Mouse (Mus musculus) lung, embryonic 16.5 days (tissue): ENCODE measurements at regions not wholly inside any gene's neighbourhood (a gene's known extent, or its start where the extent isn't known, plus 50 kb on each side); places are given as distances from the start of the nearest gene placed in this dataset.
A peak's percentile ranks its signal among the peaks of the same experiment; 100 is the strongest.

ENCODE experiments used
- ATAC-seq: fragments of 200-750 bp; cut with Nextera tagmentation; 2 replicates; pipeline ENCODE4 v1.8.0; 2017; ENCODE audit warnings: low read depth, mild to moderate bottlenecking, moderate library complexity
- H3K27ac ChIP-seq: fragments of 300-500 bp; sonication (generic); 2 replicates; pipeline ENCODE4 v1.5.1; 2014; ENCODE audit warnings: mild to moderate bottlenecking, control low read depth, low read length
- H3K27me3 ChIP-seq: fragments of 300-500 bp; sonication (generic); 2 replicates; pipeline ENCODE4 v1.6.1; 2014; ENCODE audit warnings: low read depth, low read length, mixed read lengths; ENCODE audit not compliant: control insufficient read depth, insufficient read depth
- H3K36me3 ChIP-seq: fragments of 300-500 bp; sonication (generic); 2 replicates; pipeline ENCODE4 v1.6.1; 2014; ENCODE audit warnings: low read length; ENCODE audit not compliant: control insufficient read depth, insufficient read depth
- H3K4me1 ChIP-seq: fragments of 300-500 bp; sonication (generic); replicated peaks from 2 replicates; pipeline ENCODE4 v1.6.1; 2014; ENCODE audit warnings: low read length, mixed read lengths; ENCODE audit not compliant: control insufficient read depth, insufficient read depth
- H3K4me2 ChIP-seq: fragments of 300-500 bp; sonication (generic); 2 replicates; pipeline ENCODE4 v1.6.1; 2014; ENCODE audit warnings: low read depth, low read length, control low read depth
- H3K4me3 ChIP-seq: fragments of 300-500 bp; sonication (generic); 2 replicates; pipeline ENCODE4 v1.5.1; 2014; ENCODE audit warnings: mild to moderate bottlenecking, low read length, control low read depth
- H3K9ac ChIP-seq: fragments of 300-500 bp; sonication (generic); 2 replicates; pipeline ENCODE4 v1.6.1; 2014; ENCODE audit warnings: low read length, control low read depth
- H3K9me3 ChIP-seq: fragments of 300-500 bp; sonication (generic); 2 replicates; pipeline ENCODE4 v1.6.1; 2016; ENCODE audit warnings: low read length; ENCODE audit not compliant: control insufficient read depth
- WGBS: fragments of 180-500 bp; shearing (Covaris S2); extraction: QIAGEN DNeasy Blood & Tissue Kit; methylation state at CpG from one replicate; pipeline ENCODE4 v1.1.7; 2014; 5-methylcytosine and 5-hydroxymethylcytosine counted together

GRCm38 (mm10) chr15:70489548-70489947 lies 3344.8 kb upstream of the Gm6569 start:
- Histone ChIP-seq H3K9ac (no peak overlapping the region), H3K4me3 (no peak overlapping the region), H3K27ac (no peak overlapping the region), H3K36me3 (no peaks in the 10 kb centered on the region), H3K4me1 (no peaks in the 10 kb centered on the region), H3K27me3 (no peaks in the 10 kb centered on the region), H3K9me3 (no peaks in the 10 kb centered on the region), H3K4me2 (no peak overlapping the region)
- 86% methylated on average over 1 of the region's 1 CpGs for WGBS
- ATAC-seq, result no peak

- H3K4me3 ChIP-seq, result no peak overlapping the region
- H3K27ac ChIP-seq, result no peak overlapping the region
- ATAC-seq, result no peak
- H3K4me2 ChIP-seq, result no peak overlapping the region
- H3K9ac ChIP-seq, result no peak overlapping the region
- 66% methylated on average over 2 of the region's 2 CpGs for WGBS
- H3K9me3 ChIP-seq, result no peaks in the 10 kb centered on the region
- no peaks in the 10 kb centered on the region for H3K27me3 ChIP-seq
- H3K36me3 ChIP-seq, result no peaks in the 10 kb centered on the region
- no peaks in the 10 kb centered on the region for H3K4me1 ChIP-seq
These were observed 3327.1 kb upstream of the Gm6569 start for GRCm38 (mm10) chr15:70507046-70507818.

- Histone ChIP-seq H3K4me1 (no peaks in the 10 kb centered on the region), H3K4me2 (no peak overlapping the region), H3K27me3 (no peaks in the 10 kb centered on the region), H3K4me3 (no peak overlapping the region), H3K27ac (no peak overlapping the region), H3K9ac (no peak overlapping the region), H3K36me3 (no peaks in the 10 kb centered on the region), H3K9me3 (no peaks in the 10 kb centered on the region)
- ATAC-seq, result no peak
- WGBS, result 78% methylated on average over 4 of the region's 4 CpGs
These were observed 3313.8 kb upstream of the Gm6569 start for GRCm38 (mm10) chr15:70520551-70520950.

GRCm38 (mm10) chr15:70554773-70555582 lies 3279.4 kb upstream of the Gm6569 start:
- Histone ChIP-seq H3K36me3 (no peaks in the 10 kb centered on the region), H3K4me3 (no peak overlapping the region), H3K27me3 (no peaks in the 10 kb centered on the region), H3K9me3 (no peaks in the 10 kb centered on the region), H3K27ac (no peak overlapping the region), H3K4me1 (no peaks in the 10 kb centered on the region), H3K9ac (no peak overlapping the region), H3K4me2 (no peak overlapping the region)
- 41% methylated on average over 18 of the region's 18 CpGs for WGBS
- no peak for ATAC-seq

GRCm38 (mm10) chr15:70555583-70555894 lies 3278.8 kb upstream of the Gm6569 start:
- Histone ChIP-seq H3K9ac (no peak overlapping the region), H3K4me3 (no peak overlapping the region), H3K27ac (no peak overlapping the region), H3K4me2 (no peak overlapping the region), H3K27me3 (no peaks in the 10 kb centered on the region), H3K9me3 (no peaks in the 10 kb centered on the region), H3K36me3 (no peaks in the 10 kb centered on the region), H3K4me1 (no peaks in the 10 kb centered on the region)
- no peak for ATAC-seq
- 36% methylated on average over 1 of the region's 1 CpGs for WGBS

- no peak for ATAC-seq
- H3K4me3 ChIP-seq, result no peak overlapping the region
- H3K4me1 ChIP-seq, result no peaks in the 10 kb centered on the region
- H3K4me2 ChIP-seq, result no peak overlapping the region
- H3K27ac ChIP-seq, result no peak overlapping the region
- no peaks in the 10 kb centered on the region for H3K27me3 ChIP-seq
- WGBS, result 51% methylated on average over 1 of the region's 1 CpGs
- no peaks in the 10 kb centered on the region for H3K36me3 ChIP-seq
- H3K9ac ChIP-seq, result no peak overlapping the region
- H3K9me3 ChIP-seq, result no peaks in the 10 kb centered on the region
These were observed 3240.1 kb upstream of the Gm6569 start for GRCm38 (mm10) chr15:70594295-70594694.

- Histone ChIP-seq H3K4me1 (no peaks in the 10 kb centered on the region), H3K4me2 (no peak overlapping the region), H3K4me3 (no peak overlapping the region), H3K9me3 (no peaks in the 10 kb centered on the region), H3K27ac (no peak overlapping the region), H3K9ac (no peak overlapping the region), H3K27me3 (no peaks in the 10 kb centered on the region), H3K36me3 (no peaks in the 10 kb centered on the region)
- WGBS, result 35% methylated on average over 2 of the region's 2 CpGs
- ATAC-seq, result peak; percentile 94
These were observed 3233.4 kb upstream of the Gm6569 start for GRCm38 (mm10) chr15:70600762-70601489.

GRCm38 (mm10) chr15:70605251-70605650 lies 3229.1 kb upstream of the Gm6569 start:
- 83% methylated on average over 4 of the region's 4 CpGs for WGBS
- Histone ChIP-seq H3K4me2 (no peak overlapping the region), H3K9me3 (no peaks in the 10 kb centered on the region), H3K36me3 (no peaks in the 10 kb centered on the region), H3K4me1 (no peaks in the 10 kb centered on the region), H3K9ac (no peak overlapping the region), H3K27me3 (no peaks in the 10 kb centered on the region), H3K4me3 (no peak overlapping the region), H3K27ac (no peak overlapping the region)
- no peak for ATAC-seq

GRCm38 (mm10) chr15:70606896-70607295 lies 3227.5 kb upstream of the Gm6569 start:
- Histone ChIP-seq H3K4me3 (no peak overlapping the region), H3K4me1 (no peaks in the 10 kb centered on the region), H3K4me2 (no peak overlapping the region), H3K36me3 (no peaks in the 10 kb centered on the region), H3K9ac (no peak overlapping the region), H3K27ac (no peak overlapping the region), H3K9me3 (no peaks in the 10 kb centered on the region), H3K27me3 (no peaks in the 10 kb centered on the region)
- WGBS, result 66% methylated on average over 1 of the region's 1 CpGs
- ATAC-seq, result no peak
